Mouse (Mus musculus) cerebellum, adult 2 months (tissue): Measurements from ENCODE around the gene Adamtsl2.

Source experiments
- CTCF ChIP-seq: fragments of 200-500 bp; IDR thresholded peaks from 2 replicates; pipeline ENCODE4 v1.5.1; 2011; ENCODE audit warnings: low read depth, mild to moderate bottlenecking, control low read depth, low read length, moderate library complexity, borderline replicate concordance; ENCODE audit not compliant: insufficient read depth
- POLR2A ChIP-seq: fragments of 200-500 bp; IDR thresholded peaks from 2 replicates; pipeline ENCODE4 v1.6.1; 2011; ENCODE audit warnings: low read length, control low read depth, borderline replicate concordance; ENCODE audit not compliant: insufficient read depth

DNA sequence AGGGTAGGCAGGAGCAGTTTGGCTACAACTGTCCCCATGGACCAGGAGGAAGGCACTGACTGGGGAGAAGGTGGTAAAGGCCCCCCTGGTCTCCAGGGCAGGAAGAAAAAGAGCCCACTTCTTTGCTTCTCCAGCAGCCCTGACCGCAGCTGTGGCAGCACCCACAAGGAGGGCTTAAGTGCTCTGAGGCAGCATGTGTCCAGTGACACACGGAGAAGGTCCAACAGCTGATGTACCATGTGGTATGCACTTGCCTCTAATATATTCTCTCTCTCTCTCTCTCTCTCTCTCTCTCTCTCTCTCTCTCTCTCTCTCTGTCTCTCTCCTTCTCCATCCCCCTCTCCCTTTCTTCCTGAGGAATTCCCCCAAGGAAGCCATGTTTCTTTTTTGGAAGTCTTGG is 7.2 kb upstream of the Adamtsl2 start, which contains the start of gene Mymk:
- no peak for TF ChIP-seq CTCF
- no peak for TF ChIP-seq POLR2A
